Mouse (Mus musculus): ENCODE measurements at regions not wholly inside any gene's neighbourhood (a gene's known extent, or its start where the extent isn't known, plus 50 kb on each side); places are given as distances from the start of the nearest gene placed in this dataset.
"Not testable (repeated sequence)": the region's sequence is repeated elsewhere in the genome, so short reads cannot be mapped to it uniquely, and the experiment has no call there.

DNA sequence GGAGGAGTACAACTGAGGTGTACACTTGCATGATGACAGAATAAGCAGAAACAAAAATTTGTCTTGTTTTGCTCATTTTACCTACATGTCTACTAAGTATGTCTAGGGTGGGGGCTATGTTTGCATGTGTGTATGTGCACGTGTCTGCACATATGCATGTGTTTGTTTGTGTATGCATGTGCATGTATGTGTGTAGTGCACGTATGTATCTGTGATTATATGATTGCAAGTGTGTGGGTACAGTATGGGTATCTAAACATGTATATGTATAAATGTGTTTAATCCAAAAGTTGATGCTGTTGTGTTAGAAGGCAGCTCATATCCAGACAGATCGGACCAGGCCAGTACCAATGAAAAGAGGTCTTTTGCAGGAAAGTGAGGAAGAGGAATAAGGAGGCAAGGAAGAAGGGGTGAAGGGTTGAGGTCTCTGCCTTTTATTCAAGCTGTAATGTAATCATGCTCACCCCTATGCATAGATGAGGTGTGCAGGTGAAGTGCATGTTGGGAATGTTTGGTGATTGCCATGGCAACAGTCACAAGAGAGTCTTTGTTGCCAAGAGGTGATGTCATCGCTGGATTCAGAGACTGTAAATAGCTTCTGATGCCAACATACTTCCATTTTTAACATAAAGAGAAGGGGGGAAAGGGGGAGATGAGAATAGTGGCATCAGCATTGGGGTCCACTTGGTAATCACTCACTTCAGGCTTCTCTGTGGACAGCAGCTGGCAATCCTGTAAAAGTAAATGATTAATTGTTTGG lies 1447.7 kb downstream of the Zfp704 start:
- DNase-seq = no peak

DNA sequence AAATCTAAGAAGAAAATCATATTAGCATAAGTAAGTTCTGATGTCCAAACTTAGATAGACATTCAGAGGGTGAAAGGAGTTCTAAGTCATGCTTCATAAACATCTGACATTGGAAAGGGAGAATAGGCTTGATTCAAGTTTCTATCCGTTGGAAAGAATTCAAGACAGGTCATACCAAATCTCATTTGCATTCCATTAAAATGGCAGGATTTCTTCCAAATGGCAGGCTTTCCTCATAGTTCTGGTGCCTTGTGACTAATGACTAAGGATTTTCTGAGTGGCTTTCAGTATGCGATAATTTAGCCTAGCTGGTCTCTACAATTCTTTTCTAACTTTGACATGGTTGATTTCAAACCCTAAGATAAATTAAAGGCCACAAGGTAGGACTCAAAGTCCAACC lies 1466.9 kb downstream of the Zfp704 start:
- DNase-seq = no peak

DNA sequence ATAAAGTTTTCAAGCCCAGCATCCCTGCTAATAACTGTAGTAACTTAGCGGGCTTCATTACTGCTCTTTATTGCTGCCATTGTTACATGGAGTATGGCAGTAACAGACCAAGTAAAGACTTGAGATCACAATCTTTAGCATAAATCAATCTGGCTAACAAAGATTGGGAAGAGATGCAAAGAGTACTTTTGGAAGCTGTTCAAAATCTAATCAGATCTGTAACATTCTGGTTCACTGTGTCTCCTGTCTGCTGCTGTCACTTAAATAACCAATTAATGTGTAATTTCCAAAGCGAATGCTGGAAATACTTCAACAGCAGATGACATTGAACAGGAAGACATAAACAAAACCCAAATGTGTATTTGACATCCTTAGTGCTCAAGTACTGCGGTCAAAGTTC lies 1467.7 kb downstream of the Zfp704 start:
- no peak for DNase-seq

DNA sequence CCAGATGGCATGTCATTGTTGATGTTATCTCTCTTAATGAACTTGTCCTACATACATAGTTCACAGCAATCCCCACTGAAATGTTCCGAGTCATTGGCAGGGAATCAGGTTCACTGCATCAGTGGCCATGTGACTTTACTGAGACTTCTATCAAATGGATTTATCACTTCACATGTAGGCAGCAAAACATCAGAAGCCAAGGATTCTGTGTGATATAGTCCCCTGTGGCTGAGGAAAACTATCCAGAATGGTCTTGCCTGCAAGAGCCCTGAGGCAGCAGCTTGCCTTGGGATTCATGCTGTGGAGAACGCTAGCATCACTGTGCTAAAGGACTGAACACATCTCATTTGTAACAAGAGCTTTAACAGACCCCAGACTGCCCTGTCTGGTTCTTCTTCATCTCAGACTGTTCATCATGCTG lies 1468.2 kb downstream of the Zfp704 start:
- DNase-seq = no peak

DNA sequence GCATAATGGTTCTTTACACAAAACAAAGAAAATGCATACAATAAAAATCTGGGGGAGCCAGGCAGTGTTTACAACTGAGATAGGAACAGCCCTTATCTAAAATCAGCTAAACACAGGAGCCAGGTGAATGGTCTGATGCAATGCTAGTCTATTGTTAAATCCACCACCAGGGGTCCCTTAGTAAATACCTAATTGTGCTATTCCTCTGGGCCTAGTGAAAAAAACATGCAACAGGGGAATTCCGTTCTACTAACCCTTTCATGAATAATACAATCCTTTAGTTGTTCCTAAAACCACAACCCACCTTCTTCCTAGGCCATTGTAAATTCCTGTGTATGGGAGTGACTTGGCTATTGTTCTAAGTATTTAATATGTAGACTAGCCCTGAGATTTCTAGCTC lies 1486.2 kb downstream of the Zfp704 start:
- not testable (repeated sequence) for DNase-seq

DNA sequence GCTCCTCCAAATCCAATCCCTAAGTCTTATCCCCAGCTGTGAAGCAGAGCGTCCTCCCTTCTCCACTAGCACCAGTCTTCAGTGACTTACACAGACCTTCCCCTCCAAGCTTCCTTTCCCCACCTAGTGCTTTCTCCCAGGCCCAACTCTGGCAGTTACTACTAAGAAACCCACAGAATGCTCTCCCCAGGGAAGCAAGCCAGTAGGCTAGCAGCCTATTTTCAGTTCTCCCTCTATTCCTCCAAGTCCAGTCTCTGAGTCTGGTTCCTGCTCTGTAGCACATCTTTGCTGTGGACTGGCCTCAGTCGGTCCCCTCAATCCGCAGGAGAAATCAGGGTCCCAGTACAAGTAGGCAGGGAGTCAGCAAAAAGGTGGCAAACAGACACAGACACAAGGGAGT lies 1486.7 kb downstream of the Zfp704 start:
- no peak for DNase-seq

DNA sequence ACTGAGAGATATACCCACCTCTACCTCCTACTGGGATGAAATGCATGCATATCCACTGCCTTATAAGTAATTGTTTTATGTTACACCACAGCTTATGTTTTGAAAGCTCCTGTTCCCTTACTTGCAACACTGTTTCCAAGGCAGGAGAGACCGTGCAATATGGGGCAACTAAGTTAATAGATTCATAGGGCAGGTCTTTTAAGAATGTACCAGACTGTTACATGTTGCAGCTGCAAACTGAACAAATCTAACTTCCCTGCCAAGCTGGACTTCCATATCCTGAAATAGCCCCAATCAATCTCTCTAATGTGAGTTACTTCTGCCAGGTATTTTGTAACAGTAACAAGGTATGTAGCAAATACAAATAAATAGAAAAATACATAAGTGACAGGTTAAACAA lies 1478.0 kb upstream of the 1700008P02Rik start:
- DNase-seq = no peak

DNA sequence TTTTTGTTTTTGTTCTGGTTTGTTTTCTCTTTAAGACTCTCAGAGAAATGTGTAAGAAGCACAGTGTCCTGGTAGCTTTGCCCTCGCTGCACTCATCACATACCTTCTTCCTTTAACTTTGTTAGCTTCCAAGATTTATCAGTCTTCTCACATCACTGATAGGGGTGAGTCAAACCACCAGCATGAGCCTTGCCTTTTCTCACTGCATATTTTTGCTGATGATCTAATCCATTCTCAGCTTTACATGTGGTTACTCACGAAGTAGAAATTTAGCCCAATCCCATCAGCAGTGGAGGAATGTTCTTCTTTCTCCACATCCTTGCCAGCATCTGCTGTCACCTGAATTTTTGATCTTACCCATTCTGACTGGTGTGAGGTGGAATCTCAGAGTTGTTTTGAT lies 1464.5 kb upstream of the 1700008P02Rik start:
- DNase-seq = no peak

DNA sequence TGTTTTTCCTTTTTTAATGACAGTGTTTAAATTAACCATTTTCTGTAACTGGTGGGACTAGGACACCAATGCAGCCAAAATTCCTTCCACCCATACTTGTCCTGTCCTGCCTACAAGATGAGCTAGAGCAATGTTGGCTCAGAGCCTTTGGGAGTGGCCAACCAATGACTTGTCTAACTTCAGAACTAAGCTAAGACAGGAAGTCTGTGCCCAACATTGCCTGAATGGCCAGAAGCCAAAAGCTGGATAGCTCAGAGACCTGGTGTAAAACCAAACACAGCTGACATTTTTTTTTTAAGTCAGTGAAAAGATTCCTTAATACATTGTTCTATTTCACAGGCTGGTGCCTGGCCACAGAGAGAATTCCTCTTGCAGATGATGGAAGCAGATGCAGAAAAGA lies 1433.5 kb upstream of the 1700008P02Rik start:
- DNase-seq = no peak

DNA sequence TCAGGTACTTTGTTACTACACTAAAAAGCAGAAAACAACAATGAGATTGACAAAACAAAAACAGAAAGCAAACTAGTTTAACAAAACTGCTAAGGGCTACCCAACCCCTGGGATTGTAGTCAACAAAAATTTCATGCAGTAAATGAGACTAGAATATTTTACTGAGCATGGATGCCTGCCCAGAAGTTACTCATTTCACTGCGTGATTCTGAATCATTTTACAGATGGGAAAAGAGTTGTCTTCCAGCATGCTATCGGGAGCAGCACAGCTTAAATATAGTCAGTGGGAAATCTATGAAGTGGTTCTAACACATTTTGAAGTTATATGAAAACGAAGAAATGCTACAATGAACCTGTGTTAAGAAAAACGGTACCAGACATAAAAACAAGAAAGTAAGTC lies 1430.9 kb upstream of the 1700008P02Rik start:
- no peak for DNase-seq

DNA sequence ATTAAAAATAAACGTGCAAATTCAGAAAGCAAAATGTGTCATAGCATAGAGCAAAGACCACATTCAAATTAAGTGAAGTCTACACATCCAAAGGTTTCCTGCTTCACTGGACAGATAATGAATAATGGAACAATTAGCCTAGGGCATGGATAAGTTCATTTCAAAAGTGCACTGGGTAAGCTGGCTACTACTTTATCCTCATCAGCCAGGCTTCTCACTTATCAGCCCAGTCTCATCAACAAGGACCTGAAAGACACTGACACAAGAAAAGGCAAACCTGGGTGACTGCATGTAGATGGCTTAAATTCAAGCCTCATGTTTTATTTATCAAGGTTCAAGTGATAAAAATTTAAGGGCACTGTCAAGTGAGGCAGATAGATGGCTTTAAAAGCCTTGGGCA lies 1429.5 kb upstream of the 1700008P02Rik start:
- DNase-seq = no peak

DNA sequence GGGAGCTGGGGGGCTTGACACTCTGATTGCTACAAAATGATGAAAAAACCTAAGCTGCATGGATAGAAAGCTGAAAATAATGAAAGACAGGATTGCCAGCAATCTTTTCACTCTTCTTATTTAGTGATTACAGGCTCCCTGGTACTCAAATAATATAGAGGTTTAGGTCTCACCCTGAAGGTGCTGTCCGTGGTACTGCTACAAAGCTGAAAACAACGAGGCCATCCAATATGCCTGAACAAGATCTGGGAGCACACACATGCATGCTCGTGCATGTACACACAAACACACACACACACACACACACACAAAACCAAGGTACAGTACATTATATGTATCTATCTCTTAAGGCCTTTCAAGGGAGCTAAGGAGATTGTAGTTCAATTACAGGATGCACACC lies 1426.1 kb upstream of the 1700008P02Rik start:
- DNase-seq = no peak

DNA sequence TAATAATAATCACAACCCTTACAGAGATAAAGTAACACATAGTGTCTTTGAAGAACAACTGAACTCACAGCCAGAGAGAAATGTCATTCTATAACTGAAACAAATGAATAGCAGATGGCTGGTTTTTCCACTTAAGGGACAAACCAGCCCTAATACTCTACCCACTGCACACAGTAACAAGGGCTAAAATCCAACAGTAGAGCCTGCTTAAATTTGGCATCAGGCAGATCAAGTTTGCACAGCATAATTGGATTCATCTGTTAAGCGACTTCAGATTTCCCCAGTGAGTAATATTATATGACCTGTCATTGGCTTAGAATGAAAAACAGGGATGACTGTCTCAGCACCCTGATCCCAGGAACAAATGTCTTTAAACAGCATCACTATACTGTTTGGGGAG lies 1416.5 kb upstream of the 1700008P02Rik start:
- DNase-seq = no peak

DNA sequence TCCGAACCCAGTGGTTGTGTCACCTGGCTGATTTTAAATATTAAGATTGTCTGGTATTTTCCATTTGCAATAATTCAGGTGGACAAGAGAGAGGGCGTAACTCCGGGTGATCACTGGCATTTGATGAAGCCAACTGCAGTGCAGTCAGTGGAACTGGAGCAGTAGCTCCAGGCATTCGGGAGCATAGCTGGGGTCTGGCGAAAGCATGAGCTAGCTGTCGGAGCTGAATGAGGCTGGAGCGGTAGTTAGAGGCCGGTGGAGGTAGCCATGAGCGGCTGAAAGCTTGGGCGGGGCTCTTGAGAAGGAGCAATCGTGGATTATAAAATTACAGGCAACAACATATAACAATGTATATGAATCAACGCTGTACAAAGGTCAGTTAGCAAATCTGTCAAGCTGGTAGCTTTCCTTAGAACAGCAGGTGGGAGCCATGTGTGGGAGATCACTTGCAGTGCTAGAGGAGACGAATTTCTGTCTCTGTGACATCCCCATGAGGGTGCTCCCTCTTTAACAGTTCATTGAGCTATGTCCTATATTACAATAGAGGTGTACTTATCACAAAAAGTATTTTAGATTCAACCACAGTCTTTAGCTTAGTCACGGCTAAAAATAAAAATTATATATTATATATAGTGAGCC lies 1415.0 kb upstream of the 1700008P02Rik start:
- no peak for DNase-seq

DNA sequence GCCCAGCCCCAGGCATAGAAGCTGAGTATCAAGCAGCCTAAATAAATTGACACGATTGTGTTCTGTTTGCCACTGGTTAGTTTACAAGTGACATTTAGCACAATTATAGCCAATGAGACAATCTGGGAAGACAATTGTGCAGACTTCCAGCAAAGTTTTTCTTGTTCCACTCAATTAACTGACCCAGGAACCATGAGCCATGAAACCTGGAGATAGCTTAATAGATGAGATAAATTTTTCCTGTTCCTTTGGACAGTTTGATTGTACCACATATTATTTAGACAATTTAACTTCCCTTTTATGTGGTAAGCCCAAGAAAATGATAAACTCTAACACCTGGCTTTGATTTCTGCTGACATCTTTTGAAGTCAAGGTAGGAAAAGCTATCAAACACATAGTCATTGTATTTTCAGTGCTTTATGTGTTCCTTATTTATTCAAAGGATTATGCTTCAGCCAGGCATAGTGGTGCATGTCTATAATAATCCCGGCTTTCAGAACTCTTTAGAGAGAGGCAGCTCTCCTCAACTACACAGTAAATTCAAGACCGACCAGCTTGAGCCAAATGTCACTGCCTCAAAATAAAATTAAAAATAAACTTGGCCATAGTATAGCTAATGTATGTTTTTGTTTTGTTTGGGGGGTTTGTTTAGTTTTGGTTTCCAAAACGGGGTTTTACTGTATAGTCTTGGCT lies 1406.2 kb upstream of the 1700008P02Rik start:
- no peak for DNase-seq

DNA sequence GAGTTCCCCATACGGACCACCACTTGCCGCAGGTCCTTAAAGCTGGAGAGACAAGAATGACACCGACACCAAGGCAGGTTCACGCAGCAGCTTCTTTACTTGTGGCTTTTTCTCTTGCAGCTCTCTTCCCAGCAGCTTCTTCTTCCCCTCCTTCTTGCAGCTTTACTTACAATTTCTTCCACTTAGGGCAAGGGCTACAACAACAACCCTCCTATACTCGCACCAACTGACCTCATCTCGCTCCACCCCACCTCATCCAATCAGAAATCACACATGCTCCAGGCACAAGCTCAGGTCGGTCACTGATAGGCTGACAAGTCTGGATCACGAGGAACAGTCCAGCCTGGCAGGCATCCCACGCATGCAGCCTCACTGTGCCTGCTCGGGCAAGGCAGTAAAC lies 1402.4 kb upstream of the 1700008P02Rik start:
- no peak for DNase-seq

DNA sequence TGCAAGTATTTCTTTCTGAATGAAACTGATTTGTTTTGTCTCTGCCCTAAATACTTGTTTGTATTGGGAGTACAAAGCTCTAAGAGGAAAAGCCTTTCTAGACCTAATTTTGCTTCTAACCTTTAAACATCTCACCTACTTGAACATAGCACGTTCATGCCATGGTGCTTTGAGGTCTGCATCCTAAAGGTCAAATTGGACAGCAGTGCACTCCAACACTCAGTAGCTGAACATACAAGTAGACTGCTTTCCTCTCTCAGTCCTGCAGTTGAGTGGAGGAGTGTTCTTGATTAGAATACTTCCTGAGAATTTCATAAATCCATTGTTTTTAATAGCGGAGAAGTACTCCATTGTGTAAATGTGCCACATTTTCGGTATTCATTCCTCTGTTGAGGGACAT lies 1397.2 kb upstream of the 1700008P02Rik start:
- no peak for DNase-seq

DNA sequence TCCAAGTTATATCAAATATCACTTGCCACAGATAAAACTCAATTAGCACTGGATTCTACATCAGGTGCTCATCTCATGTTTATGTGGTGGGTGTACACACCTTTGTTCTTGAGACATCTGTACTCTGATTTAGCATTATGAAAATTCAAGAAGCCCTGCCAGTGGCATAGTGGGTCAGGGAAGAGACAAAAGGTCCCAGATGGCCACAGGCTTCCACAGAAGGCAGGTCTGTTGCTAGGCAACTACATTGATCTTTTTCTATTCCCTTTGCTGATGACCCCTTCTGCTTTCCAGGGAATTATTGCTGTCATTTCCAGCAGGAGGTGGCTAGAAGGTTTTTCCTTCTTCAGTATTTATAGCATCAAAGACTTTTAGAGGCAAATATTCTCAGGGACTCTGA lies 1396.7 kb upstream of the 1700008P02Rik start:
- DNase-seq = no peak

DNA sequence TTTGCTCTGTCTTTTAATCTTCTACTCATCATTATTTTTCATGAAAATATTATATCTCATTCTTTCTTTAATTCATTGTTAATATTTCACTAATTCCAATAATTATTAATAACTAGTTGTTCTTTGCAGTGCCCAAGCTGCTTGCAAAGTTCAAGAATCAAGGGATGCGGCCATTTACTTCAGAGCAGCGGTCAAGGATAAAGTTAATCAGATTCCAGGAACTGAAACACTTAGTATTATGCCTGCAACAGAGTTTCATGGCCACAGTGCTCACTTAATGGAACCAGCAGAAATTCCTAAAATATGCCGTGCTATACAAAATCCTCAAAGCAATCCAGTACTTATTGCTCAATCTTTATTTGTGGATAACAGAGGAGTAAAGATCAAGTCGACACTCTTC lies 1389.7 kb upstream of the 1700008P02Rik start:
- no peak for DNase-seq

DNA sequence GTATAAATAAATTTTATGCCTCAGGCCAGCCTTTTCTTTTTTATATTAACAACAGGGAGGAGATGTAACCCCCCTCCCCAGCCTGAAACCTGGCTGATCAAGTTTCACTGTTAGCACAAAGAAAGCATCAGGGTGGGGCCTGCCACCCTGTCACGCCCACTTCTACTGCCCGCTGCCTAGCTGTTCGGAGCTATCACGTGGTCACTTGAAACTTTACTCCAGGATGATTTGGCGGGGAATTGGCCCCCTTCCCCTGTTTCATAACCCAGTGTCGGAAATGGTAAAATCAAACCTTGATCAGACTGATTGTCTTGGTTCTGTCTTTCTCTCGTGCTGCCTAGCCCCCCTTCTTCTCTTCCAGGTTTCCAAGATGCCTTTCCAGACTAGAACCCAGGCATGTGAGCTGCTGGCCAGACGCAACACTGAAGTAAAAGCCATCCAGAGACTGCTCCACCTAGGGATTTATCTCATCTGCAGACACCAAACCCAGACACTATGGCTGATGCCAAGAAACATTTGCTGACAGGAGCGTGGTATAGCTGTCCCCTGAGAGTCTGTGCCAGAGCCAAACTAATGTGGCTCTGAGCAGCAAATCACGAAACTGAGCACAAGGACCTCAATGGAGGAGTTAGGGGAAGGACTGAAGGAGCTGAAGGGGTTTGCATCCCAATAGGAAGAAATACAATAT lies 1386.6 kb upstream of the 1700008P02Rik start:
- DNase-seq = no peak

DNA sequence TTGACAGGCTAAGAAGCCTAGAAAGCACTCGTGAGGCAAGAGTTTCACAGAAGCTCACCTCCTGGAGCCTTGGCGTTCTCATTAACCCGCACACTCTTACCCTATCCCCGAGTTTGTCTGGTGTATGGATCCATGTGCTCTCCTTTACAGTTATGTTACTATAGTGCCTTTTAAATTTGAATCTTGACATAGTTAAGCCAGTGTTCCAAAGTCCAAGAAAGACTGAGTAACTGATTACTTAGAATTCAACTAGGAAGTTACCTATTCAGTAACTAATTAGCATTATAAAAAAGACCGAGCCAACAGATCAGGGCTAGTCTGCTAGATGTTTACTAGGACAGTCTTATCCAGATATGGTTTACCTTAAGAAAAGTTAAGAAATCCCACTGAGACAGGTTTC lies 1386.0 kb upstream of the 1700008P02Rik start:
- no peak for DNase-seq

DNA sequence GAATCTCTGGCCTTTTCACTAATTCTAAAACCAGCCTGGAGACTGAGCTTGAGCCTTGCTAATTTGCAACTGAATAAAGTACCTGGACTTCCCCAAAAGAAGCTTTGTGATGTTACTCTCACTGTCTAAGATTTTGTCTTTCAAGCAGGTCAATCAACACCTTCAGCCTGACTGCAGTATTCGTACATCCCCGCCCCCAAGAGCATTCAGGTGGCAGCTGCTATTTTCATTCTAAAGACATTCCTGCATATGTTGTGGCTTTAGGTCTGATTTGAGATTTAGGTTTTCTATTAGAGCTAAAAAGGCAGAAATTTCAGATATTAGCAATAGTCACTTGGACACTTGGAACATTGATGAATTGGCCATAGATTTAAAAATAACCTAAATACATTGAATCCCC lies 1385.4 kb upstream of the 1700008P02Rik start:
- DNase-seq = not testable (repeated sequence)

DNA sequence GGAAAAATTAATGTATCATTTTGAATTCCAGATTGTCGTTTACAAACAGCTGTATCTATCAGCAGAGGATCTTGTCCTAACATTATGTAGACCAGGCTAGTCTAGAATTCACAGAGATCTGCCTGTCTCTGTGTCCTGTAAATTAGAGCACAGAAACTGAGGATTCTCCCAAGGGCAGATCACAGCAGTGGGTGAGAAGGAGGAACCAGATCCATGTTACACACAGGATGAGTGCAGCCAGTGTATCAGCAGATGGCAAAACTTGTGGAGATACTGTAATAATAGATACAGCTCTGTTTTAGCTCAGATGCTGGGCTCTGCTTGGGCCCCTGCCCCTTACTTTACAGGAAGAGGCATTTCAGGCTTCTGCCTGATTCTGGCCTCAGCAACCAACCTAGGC lies 1384.0 kb upstream of the 1700008P02Rik start:
- no peak for DNase-seq

DNA sequence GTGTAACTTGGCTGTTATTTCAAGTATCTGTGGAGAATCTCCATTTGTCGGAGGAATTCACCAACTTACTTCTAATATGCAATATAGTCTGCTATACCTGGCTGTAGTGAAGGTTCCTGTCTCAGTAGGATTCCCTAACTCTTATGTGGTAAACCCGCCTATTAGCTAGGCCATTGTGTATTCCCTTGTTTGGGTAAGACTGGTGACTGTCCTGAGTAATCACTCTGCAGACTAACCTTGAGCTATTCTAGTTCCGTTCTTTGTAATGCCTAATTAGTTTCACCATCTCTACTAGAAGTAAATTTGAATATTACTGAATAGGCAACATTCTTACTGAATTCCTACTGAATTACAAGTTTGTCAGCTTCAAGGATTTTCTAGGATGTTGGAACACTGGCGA lies 1380.8 kb upstream of the 1700008P02Rik start:
- no peak for DNase-seq

All from cerebellum, adult 11 months (tissue).